Mouse (Mus musculus) intestine, postnatal 0 days (tissue): ENCODE measurements around the gene Gpn3. TPM values are rescaled to one million over a fixed set of nuclear protein-coding genes. Genes with fewer than 3 reads are reported as not detected.

ENCODE experiments used
- ATAC-seq: fragments of 200-750 bp; cut with Nextera tagmentation; 2 replicates; pipeline ENCODE4 v1.8.0; 2017; ENCODE audit warnings: mild to moderate bottlenecking, moderate TSS enrichment, moderate library complexity
- H3K27ac ChIP-seq: fragments of 300-500 bp; sonication (generic); 2 replicates; pipeline ENCODE4 v1.5.1; 2014; ENCODE audit warnings: mild to moderate bottlenecking, low read depth, low read length, moderate library complexity
- H3K27me3 ChIP-seq: fragments of 300-500 bp; sonication (generic); replicated peaks from 2 replicates; pipeline ENCODE4 v1.6.1; 2014; ENCODE audit warnings: low read length, mixed read lengths; ENCODE audit not compliant: control insufficient read depth, insufficient read depth
- H3K36me3 ChIP-seq: fragments of 300-500 bp; sonication (generic); 2 replicates; pipeline ENCODE4 v1.6.1; 2014; ENCODE audit warnings: mild to moderate bottlenecking, moderate library complexity; ENCODE audit not compliant: control insufficient read depth, insufficient read depth
- H3K4me1 ChIP-seq: fragments of 300-500 bp; sonication (generic); replicated peaks from 2 replicates; pipeline ENCODE4 v1.6.1; 2014; ENCODE audit warnings: antibody characterized with exemption, low read length, mixed read lengths; ENCODE audit not compliant: control insufficient read depth, insufficient read depth
- H3K4me2 ChIP-seq: fragments of 300-500 bp; sonication (generic); replicated peaks from 2 replicates; pipeline ENCODE4 v1.6.1; 2014; ENCODE audit warnings: low read depth, mild to moderate bottlenecking, moderate library complexity
- H3K4me3 ChIP-seq: fragments of 300-500 bp; sonication (generic); 2 replicates; pipeline ENCODE4 v1.5.1; 2014; ENCODE audit warnings: low read depth, low read length
- H3K9ac ChIP-seq: fragments of 300-500 bp; sonication (generic); 2 replicates; pipeline ENCODE4 v1.6.1; 2014; ENCODE audit warnings: mild to moderate bottlenecking, low read depth, low read length
- H3K9me3 ChIP-seq: fragments of 300-500 bp; sonication (generic); 2 replicates; pipeline ENCODE4 v1.6.1; 2016; ENCODE audit warnings: mixed run types; ENCODE audit not compliant: control insufficient read depth
- CTCF ChIP-seq: sonication (generic); IDR thresholded peaks from 2 replicates; pipeline ENCODE4 v1.5.1; 2016; ENCODE audit warnings: low read depth, mild to moderate bottlenecking, control low read depth, antibody characterized with exemption, moderate library complexity
- WGBS: fragments of 180-500 bp; shearing (Covaris S2); extraction: QIAGEN DNeasy Blood & Tissue Kit; methylation state at CpG from one replicate; pipeline ENCODE4 v1.1.7; 2014; 5-methylcytosine and 5-hydroxymethylcytosine counted together
- polyA plus RNA-seq: library from polyadenylated mRNA; unstranded; fragments of >200 nt; fragmentation: Nextera tagmentation; extraction: Ambion mirVana; gene quantifications from 2 replicates; pipeline ENCODE4 v1.2.1, GENCODE M21; 2015

The Gpn3 gene
- polyA plus RNA-seq, 1 experiment from 2014 or later, result 37.3 TPM

- WGBS, result under 1% methylated on average over 73 of the region's 73 CpGs
- TF ChIP-seq CTCF, result peak; percentile 49
- H3K27ac ChIP-seq, result peak overlapping the region; percentile 76
- peak overlapping the region; percentile 95 for H3K4me3 ChIP-seq
- peak; percentile 69 for ATAC-seq
- H3K9ac ChIP-seq, result peak overlapping the region; percentile 96
- no peaks in the 10 kb centered on the region for H3K27me3 ChIP-seq
- peak overlapping the region; percentile 75 for H3K4me2 ChIP-seq
- no peaks in the 10 kb centered on the region for H3K9me3 ChIP-seq
- H3K4me1 ChIP-seq, result no peaks in the 10 kb centered on the region
- no peaks in the 10 kb centered on the region for H3K36me3 ChIP-seq
Observed at GRCm38 (mm10) chr5:122422071-122422964, 50.6 kb downstream of the Gpn3 start.

DNA sequence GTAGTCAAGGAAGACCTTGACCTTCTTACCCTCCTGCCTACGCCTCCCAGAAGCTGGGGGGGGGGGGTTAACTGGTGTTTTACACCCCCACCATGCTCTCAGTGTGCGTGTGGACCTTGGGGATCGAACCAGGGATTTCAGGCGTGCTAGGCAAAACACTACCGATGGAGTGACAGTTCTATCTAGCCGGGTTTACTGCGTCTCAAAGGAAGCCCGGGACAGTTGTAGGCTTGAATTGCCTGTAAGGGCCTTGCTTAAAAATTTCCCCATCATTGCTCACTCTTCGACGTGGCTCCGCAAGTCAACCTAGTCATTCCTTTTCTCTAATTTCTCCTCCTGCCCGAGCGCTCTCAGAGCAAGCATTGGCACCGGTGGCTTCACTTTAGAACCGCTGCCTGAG is 51.4 kb downstream of the Gpn3 start:
- WGBS, result 20% methylated on average over 15 of the region's 15 CpGs
- no peak for TF ChIP-seq CTCF
- Histone ChIP-seq H3K4me1 (no peaks in the 10 kb centered on the region), H3K9ac (peak overlapping the region; percentile 96), H3K27ac (peak overlapping the region; percentile 76; the same call in 1 of the 2 replicates), H3K9me3 (no peaks in the 10 kb centered on the region), H3K4me3 (peak overlapping the region; percentile 95), H3K4me2 (peak overlapping the region; percentile 75), H3K36me3 (peaks cover 2% of the 10 kb centered on the region), H3K27me3 (no peaks in the 10 kb centered on the region)
- no peak for ATAC-seq

- Histone ChIP-seq H3K4me1 (no peaks in the 10 kb centered on the region), H3K4me3 (no peak overlapping the region), H3K9me3 (no peaks in the 10 kb centered on the region), H3K4me2 (no peak overlapping the region), H3K27ac (no peak overlapping the region), H3K9ac (no peak overlapping the region), H3K36me3 (peaks cover 26% of the 10 kb centered on the region), H3K27me3 (no peaks in the 10 kb centered on the region)
- peak; percentile 35; the same call in 1 of the 2 replicates for TF ChIP-seq CTCF
- WGBS, result 70% methylated on average over 2 of the region's 2 CpGs
- no peak for ATAC-seq
Observed at GRCm38 (mm10) chr5:122425550-122425949, 53.9 kb downstream of the Gpn3 start.

DNA sequence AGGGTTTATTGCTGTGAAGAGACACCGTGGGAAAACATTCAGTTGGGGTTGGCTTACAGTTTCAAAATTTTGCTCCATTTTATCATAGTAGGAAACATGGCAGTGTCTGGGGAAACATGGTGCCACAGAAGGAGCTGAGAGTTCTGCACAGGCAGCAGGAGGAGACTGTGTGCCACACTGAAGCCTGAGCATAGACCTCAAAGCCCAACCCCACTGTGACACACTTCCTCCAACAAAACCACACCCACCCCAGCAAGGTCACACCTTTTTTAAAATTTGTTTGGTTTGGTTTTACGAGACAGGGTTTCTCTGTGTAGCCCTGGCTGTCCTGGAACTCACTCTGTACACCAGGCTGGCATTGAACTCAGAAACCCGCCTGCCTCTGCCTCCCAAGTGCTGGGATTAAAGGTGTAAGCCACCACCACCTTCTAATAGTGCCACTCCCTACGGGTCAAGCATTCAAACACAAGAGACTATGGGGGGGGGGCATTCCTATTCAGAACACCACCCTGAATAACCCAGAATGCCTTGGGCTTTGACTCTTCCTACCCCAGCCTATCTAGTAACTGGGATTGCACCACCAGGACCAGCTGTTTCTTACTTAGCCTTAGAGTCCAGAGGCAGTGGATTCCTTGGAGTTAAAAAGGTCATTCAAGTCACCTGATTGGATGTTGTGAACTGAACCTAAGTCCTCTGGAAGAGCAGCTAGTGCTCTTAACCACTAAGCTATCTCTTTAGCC is 58.5 kb downstream of the Gpn3 start:
- Histone ChIP-seq H3K27me3 (no peaks in the 10 kb centered on the region), H3K4me1 (no peaks in the 10 kb centered on the region), H3K4me3 (no peak overlapping the region), H3K36me3 (peaks cover 65% of the 10 kb centered on the region), H3K9me3 (no peaks in the 10 kb centered on the region), H3K4me2 (no peak overlapping the region), H3K27ac (no peak overlapping the region), H3K9ac (no peak overlapping the region)
- WGBS, result 88% methylated on average over 4 of the region's 4 CpGs
- no peak for ATAC-seq
- TF ChIP-seq CTCF, result no peak

DNA sequence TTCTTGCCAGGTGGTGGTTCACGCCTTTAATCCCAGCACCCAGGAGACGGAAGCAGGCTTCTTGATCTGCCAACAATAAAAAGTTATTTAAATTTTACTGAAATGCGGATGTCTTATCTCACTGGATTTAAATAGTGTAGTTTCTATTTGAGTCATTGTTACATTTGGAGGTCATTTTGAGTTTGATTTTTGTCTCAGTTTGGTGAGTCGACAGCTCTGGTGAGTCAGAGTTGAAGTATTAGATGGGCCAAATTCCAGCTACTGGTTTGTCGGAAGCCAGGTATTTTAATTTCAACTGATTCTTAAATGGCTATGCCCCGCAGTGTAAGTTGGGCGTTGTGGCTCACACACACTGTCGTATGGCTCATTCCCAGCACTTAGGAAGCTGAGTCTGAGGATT is 59.5 kb downstream of the Gpn3 start:
- Histone ChIP-seq H3K27me3 (no peaks in the 10 kb centered on the region), H3K36me3 (peaks cover 75% of the 10 kb centered on the region), H3K4me1 (no peaks in the 10 kb centered on the region), H3K4me2 (no peak overlapping the region), H3K9ac (no peak overlapping the region), H3K9me3 (no peaks in the 10 kb centered on the region), H3K27ac (no peak overlapping the region), H3K4me3 (no peak overlapping the region)
- ATAC-seq, result no peak
- WGBS, result 91% methylated on average over 8 of the region's 8 CpGs
- no peak for TF ChIP-seq CTCF

Other genes with a start within 250 kb of the Gpn3 start
- not detected in 2 replicates for gene Ccdc63, start 231.1 kb upstream of the Gpn3 start, polyA plus RNA-seq
- 138 and 144 TPM in 2 replicates for gene Ppp1cc, start 213.6 kb upstream of the Gpn3 start, polyA plus RNA-seq
- 3.6 TPM in 2 replicates for gene Hvcn1, start 165.1 kb upstream of the Gpn3 start, polyA plus RNA-seq
- 1.6 and 1.9 TPM in 2 replicates for gene Tctn1, start 107.4 kb upstream of the Gpn3 start, polyA plus RNA-seq
- gene Pptc7, start 87.5 kb upstream of the Gpn3 start, polyA plus RNA-seq, result 13.0 and 13.6 TPM in 2 replicates
- 4.6 and 4.9 TPM in 2 replicates for gene Rad9b, start 17.6 kb upstream of the Gpn3 start, polyA plus RNA-seq
- gene Vps29, start 17.5 kb upstream of the Gpn3 start, polyA plus RNA-seq, result 333 and 338 TPM in 2 replicates
- 15.1 and 15.9 TPM in 2 replicates for gene Fam216a, start 488 bp downstream of the Gpn3 start, polyA plus RNA-seq
- gene Arpc3, start 20.0 kb downstream of the Gpn3 start, polyA plus RNA-seq, result 166 and 171 TPM in 2 replicates
- gene Anapc7, start 49.8 kb downstream of the Gpn3 start, polyA plus RNA-seq, result 22.5 and 22.8 TPM in 2 replicates
- gene Atp2a2, start 130.3 kb downstream of the Gpn3 start, polyA plus RNA-seq, result 26.1 and 27.3 TPM in 2 replicates
- 10.2 and 11.7 TPM in 2 replicates for gene Ift81, start 242.6 kb downstream of the Gpn3 start, polyA plus RNA-seq